Mouse (Mus musculus): Measurements from ENCODE around the gene Cxcl16. TPM values are rescaled to one million over a fixed set of nuclear protein-coding genes. Genes with fewer than 3 reads are reported as not detected.

The Cxcl16 gene
- total and polyA plus RNA-seq, 2 experiments: 5.7 to 10.2 TPM

- Histone ChIP-seq H3K27me3 (ENCODE audit: control insufficient read depth, insufficient read depth, low read length) (no peaks in the 10 kb centered on the region), H3K27ac (replicated peaks; ENCODE audit: insufficient read depth, low read depth, low read length) (no peak overlapping the region), H3K4me1 (ENCODE audit: control insufficient read depth, insufficient read depth, low read length) (0 out of 2 replicates have a peak, but pooled peaks cover 2% of the 10 kb centered on the region), H3K79me2 (ENCODE audit: control insufficient read depth, insufficient read depth, low read length) (no peaks in the 10 kb centered on the region), H3K4me3 (ENCODE audit: insufficient read depth, low read depth, low read length) (no peak overlapping the region), H3K9ac (ENCODE audit: low read depth, low read length) (no peak overlapping the region), H3K36me3 (ENCODE audit: control insufficient read depth, insufficient read depth, low read length) (0 out of 2 replicates have a peak, but pooled peaks cover 2% of the 10 kb centered on the region)
- WGBS: 82% methylated on average over 2 of the region's 2 CpGs
- TF ChIP-seq POLR2A (IDR thresholded peaks at IDR 0.05; ENCODE audit: extremely low read depth, insufficient read depth, low read length): no peak
- no peak for DNase-seq (ENCODE audit: extremely low read depth, low read depth, low spot score)
Measured at GRCm38 (mm10) chr11:70450926-70451325, 8.9 kb downstream of the Cxcl16 start.

GRCm38 (mm10) chr11:70447373-70447772 is 12.4 kb downstream of the Cxcl16 start:
- peak; percentile 27 for DNase-seq (ENCODE audit: extremely low read depth, low read depth, low spot score)
- no peak overlapping the region for H3K9ac ChIP-seq (ENCODE audit: low read depth, low read length)
- H3K79me2 ChIP-seq (ENCODE audit: control insufficient read depth, insufficient read depth, low read length): no peaks in the 10 kb centered on the region
- 75% methylated on average over 1 of the region's 1 CpGs for WGBS
- H3K36me3 ChIP-seq (ENCODE audit: control insufficient read depth, insufficient read depth, low read length): no peaks in the 10 kb centered on the region
- no peak overlapping the region for H3K27ac ChIP-seq (replicated peaks; ENCODE audit: insufficient read depth, low read depth, low read length)
- H3K4me1 ChIP-seq (ENCODE audit: control insufficient read depth, insufficient read depth, low read length): peaks cover 12% of the 10 kb centered on the region; the same call in 1 of the 2 replicates
- TF ChIP-seq CTCF (IDR thresholded peaks at IDR 0.05; ENCODE audit: low read depth, low read length) (no peak), POLR2A (IDR thresholded peaks at IDR 0.05; ENCODE audit: extremely low read depth, insufficient read depth, low read length) (no peak)
- no peaks in the 10 kb centered on the region for H3K27me3 ChIP-seq (ENCODE audit: control insufficient read depth, insufficient read depth, low read length)
- no peak overlapping the region for H3K4me3 ChIP-seq (ENCODE audit: insufficient read depth, low read depth, low read length)

- Histone ChIP-seq H3K4me3 (ENCODE audit: insufficient read depth, low read depth, low read length) (no peak overlapping the region), H3K27ac (replicated peaks; ENCODE audit: insufficient read depth, low read depth, low read length) (no peak overlapping the region), H3K9ac (ENCODE audit: low read depth, low read length) (no peak overlapping the region), H3K27me3 (ENCODE audit: control insufficient read depth, insufficient read depth, low read length) (no peaks in the 10 kb centered on the region), H3K79me2 (ENCODE audit: control insufficient read depth, insufficient read depth, low read length) (no peaks in the 10 kb centered on the region), H3K36me3 (ENCODE audit: control insufficient read depth, insufficient read depth, low read length) (no peaks in the 10 kb centered on the region), H3K4me1 (ENCODE audit: control insufficient read depth, insufficient read depth, low read length) (peaks cover 12% of the 10 kb centered on the region; the same call in 1 of the 2 replicates)
- WGBS: 70% methylated on average over 3 of the region's 3 CpGs
- no peak for TF ChIP-seq POLR2A (IDR thresholded peaks at IDR 0.05; ENCODE audit: extremely low read depth, insufficient read depth, low read length)
- peak; percentile 25; the same call in 1 of the 2 replicates for TF ChIP-seq CTCF (IDR thresholded peaks at IDR 0.05; ENCODE audit: low read depth, low read length)
- no peak for DNase-seq (ENCODE audit: extremely low read depth, low read depth, low spot score)
Measured at GRCm38 (mm10) chr11:70446756-70447155, 13.0 kb downstream of the Cxcl16 start.

GRCm38 (mm10) chr11:70444667-70445066 is 15.1 kb downstream of the Cxcl16 start:
- TF ChIP-seq CTCF (IDR thresholded peaks at IDR 0.05; ENCODE audit: low read depth, low read length) (no peak), POLR2A (IDR thresholded peaks at IDR 0.05; ENCODE audit: extremely low read depth, insufficient read depth, low read length) (no peak)

GRCm38 (mm10) chr11:70443964-70444363 is 15.8 kb downstream of the Cxcl16 start:
- Histone ChIP-seq H3K4me1 (ENCODE audit: control insufficient read depth, insufficient read depth, low read length) (peaks cover 17% of the 10 kb centered on the region; the same call in 1 of the 2 replicates), H3K4me3 (ENCODE audit: insufficient read depth, low read depth, low read length) (no peak overlapping the region), H3K9ac (ENCODE audit: low read depth, low read length) (no peak overlapping the region), H3K27me3 (ENCODE audit: control insufficient read depth, insufficient read depth, low read length) (no peaks in the 10 kb centered on the region), H3K79me2 (ENCODE audit: control insufficient read depth, insufficient read depth, low read length) (no peaks in the 10 kb centered on the region), H3K36me3 (ENCODE audit: control insufficient read depth, insufficient read depth, low read length) (no peaks in the 10 kb centered on the region; the same call in 1 of the 2 replicates), H3K27ac (replicated peaks; ENCODE audit: insufficient read depth, low read depth, low read length) (no peak overlapping the region)
- DNase-seq (ENCODE audit: extremely low read depth, low read depth, low spot score): peak; percentile 28
- WGBS: 50% methylated on average over 3 of the region's 3 CpGs
- TF ChIP-seq POLR2A (IDR thresholded peaks at IDR 0.05; ENCODE audit: extremely low read depth, insufficient read depth, low read length) (no peak), CTCF (IDR thresholded peaks at IDR 0.05; ENCODE audit: low read depth, low read length) (no peak)

More at GRCm38 (mm10) chr11:70444667-70445066, 15.1 kb downstream of the Cxcl16 start:
- Histone ChIP-seq H3K4me3 (ENCODE audit: insufficient read depth, low read depth, low read length) (no peak overlapping the region), H3K4me1 (ENCODE audit: control insufficient read depth, insufficient read depth, low read length) (peaks cover 17% of the 10 kb centered on the region; the same call in 1 of the 2 replicates), H3K36me3 (ENCODE audit: control insufficient read depth, insufficient read depth, low read length) (no peaks in the 10 kb centered on the region; the same call in 1 of the 2 replicates), H3K27me3 (ENCODE audit: control insufficient read depth, insufficient read depth, low read length) (no peaks in the 10 kb centered on the region), H3K79me2 (ENCODE audit: control insufficient read depth, insufficient read depth, low read length) (no peaks in the 10 kb centered on the region), H3K27ac (replicated peaks; ENCODE audit: insufficient read depth, low read depth, low read length) (peak overlapping the region; percentile 41), H3K9ac (ENCODE audit: low read depth, low read length) (no peak overlapping the region)
- WGBS: 15% methylated on average over 6 of the region's 6 CpGs
- peak; percentile 93 for DNase-seq (ENCODE audit: extremely low read depth, low read depth, low spot score)

DNA sequence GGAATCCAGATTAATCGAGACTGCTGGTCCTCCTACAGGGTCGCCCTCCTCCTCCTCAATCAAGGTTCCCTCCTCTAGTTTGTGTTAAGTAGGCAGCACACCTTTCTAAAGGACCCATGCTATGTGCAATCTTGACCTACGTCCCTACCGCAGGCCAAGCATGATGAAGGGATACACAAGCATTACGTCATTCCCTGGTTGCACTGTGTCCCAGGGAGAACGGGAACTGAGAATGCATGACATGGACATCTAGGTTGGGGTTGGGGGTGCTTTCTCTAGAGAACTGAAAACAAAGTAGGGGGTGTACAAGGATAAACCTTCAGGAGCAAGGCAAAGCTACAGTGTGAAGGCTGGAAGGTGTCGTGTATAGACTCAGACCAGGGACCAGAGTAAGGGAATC is 17.9 kb downstream of the Cxcl16 start:
- TF ChIP-seq CTCF (IDR thresholded peaks at IDR 0.05; ENCODE audit: low read depth, low read length) (no peak), POLR2A (IDR thresholded peaks at IDR 0.05; ENCODE audit: extremely low read depth, insufficient read depth, low read length) (no peak)
- Histone ChIP-seq H3K36me3 (ENCODE audit: control insufficient read depth, insufficient read depth, low read length) (no peaks in the 10 kb centered on the region; the same call in 1 of the 2 replicates), H3K79me2 (ENCODE audit: control insufficient read depth, insufficient read depth, low read length) (no peaks in the 10 kb centered on the region), H3K27me3 (ENCODE audit: control insufficient read depth, insufficient read depth, low read length) (no peaks in the 10 kb centered on the region), H3K4me3 (ENCODE audit: insufficient read depth, low read depth, low read length) (no peak overlapping the region), H3K9ac (ENCODE audit: low read depth, low read length) (no peak overlapping the region), H3K4me1 (ENCODE audit: control insufficient read depth, insufficient read depth, low read length) (peaks cover 17% of the 10 kb centered on the region; the same call in 1 of the 2 replicates), H3K27ac (replicated peaks; ENCODE audit: insufficient read depth, low read depth, low read length) (no peak overlapping the region)
- DNase-seq (ENCODE audit: extremely low read depth, low read depth, low spot score): peak; percentile 37
- 55% methylated on average over 7 of the region's 7 CpGs for WGBS
